Mouse (Mus musculus) naive thymus-derived CD4-positive, alpha-beta T cell, adult 2 months (primary cell): Measurements from ENCODE around the gene Hoxd3.

Experiments
- DNase-seq: peaks from one replicate; pipeline ENCODE4 v3.0.0-alpha.2; 2011; ENCODE audit warnings: low read depth

Gene Hoxd3

DNA sequence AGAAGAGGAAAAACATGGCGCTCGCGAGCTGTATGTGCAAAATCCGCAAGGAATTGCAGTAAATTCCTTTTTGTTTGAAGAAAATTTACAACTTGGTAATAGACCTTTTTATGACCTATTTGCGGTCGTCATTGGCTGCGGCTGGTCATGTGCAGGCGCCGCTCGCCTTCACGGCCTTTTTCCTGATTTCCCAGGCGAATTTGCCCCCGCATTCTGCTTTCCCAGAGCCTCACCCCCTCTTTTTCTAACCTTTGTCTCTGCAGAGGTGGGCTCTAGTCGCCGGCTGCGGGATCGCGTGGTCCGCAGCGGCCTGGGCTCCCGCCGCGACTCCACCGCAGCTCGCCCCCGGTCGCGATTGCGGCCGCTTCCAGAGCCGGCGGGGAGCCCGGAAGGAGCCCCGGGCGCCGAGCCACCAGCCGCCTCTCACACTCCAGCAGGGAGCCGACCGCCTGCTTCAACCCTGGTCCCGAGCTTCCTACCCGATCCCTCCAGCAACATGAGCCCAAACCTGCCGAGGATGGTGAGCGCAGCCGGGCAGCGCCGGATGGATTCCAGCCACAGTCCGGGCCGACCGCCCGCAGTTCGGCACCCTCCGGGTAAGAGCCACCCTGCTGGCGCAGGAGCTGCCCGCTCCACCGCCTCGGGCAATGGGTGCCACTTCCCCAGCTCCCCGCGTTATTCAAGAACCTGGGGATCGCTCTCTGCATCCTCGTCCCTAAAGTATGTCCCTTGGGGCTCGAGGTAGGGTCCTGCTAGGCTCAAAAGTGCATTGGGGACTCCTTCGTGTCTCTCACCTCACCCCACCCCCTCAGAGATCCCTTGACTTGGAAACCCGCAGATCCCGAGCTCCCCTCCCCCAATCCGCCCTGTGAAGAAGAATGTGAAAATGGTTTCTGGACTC, at the start of gene Hoxd3, which contains the start of gene Hoxd4:
Gene Hoxd3, plus strand, starts transcription at position 207 of the 901 bp plus-strand sequence.
Gene Hoxd4, plus strand, starts transcription at position 209 of the 901 bp plus-strand sequence.
- no peak for DNase-seq

DNA sequence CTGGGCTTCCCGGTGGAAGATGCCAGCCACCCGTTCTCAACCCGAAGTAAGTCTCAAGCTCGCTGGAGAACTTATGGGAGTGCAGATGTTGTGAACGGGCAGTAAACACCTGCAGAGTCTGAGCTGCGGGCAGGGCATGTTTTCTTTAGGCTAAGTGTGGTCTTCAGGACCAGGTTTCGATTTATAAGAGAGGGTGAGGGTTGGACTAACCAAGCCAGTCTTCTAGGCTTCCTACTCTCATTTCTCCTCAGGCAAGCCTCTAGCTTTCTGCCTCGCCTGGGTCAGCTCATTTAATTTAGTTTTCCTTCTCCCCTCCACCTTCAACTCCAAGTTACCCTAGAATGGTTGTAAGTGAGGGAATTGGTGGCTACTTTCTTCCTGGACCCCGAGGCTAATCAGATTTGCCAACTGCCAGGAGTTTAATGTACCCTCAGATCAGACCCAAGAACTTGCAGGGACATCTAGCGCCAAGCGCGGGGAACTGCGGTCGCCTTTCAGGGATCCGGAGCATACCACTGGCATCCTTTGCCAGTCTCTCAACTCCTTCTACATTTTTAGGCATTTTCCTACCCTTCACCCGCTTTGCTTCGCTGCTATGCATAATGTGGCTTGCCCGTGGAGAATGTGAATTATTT, 48.3 kb upstream of the Hoxd3 start:
- no peak for DNase-seq

DNA sequence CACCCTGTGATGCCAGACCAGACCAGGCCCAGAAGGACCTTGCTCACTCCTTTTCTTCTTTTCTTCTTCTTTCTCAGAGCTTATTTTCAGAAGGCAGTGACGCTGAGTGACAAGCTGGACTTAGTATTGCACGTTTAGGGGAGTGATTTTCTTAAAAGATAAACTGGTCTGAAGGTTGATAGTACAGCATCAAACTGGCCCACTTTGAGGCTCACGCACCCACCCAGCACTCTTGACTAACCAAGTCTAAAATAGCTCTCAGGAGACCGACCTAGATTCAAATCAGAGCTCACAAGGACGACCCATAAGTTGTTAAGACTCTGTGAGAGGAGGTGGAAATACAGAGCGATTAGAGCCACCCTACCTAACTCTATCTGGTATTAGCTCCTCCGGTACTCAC, 45.3 kb upstream of the Hoxd3 start:
- DNase-seq = no peak

DNA sequence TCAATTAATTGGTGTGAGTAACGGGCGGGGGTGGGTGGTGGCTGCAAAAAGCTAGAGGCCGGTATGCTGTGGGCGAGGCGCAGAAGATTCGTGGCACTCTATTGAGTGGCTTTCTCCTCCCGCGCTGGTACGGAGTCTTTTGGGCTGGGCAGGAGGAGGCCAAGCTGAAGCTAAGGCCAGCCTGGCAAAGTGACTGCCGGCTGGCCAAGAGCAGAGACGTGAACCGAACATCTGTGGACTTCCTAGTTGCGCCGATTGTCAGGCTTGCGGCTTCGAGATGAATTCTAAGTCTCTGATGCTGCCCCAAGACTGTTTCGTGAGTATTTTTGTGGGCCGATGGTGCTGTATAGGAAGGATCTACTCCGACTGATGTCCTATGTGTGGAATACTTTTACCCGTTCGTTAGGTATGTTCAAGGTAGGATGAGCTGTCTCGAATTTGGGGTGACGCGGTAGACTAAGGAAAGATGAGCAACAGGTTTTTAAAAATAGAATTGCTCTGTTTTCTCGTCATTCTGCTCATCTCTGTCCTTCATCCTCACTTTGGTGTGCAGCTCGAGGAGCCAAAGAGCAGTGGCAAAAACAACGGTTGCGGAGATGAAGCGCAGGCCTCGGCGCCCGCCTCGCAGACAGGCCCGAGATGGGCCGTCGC, 44.4 kb upstream of the Hoxd3 start:
- DNase-seq = no peak

DNA sequence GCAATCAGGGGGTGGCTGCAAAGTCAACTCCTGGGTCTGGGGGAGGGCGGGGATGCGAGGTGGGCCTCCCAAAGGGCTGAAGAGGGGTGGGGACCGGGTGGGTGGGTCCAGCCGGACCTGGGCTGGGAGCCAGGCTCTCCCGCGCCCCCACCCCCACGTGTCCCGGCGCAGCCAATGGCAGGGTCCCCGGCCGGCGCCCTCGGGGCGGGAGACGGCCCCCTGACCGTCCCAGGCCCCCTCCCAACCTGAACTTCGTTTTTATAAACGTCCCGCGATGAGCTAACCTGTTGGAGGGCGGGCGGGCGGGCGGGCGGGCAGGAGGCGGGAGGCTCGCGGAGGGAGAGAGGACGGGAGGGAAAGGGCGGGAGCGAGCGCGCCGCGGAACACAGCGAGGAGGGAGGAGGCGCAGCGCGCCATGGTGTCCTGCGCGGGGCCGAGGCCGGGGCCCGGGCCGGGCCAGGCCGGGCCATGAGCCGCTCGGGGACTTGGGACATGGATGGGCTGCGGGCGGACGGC, 43.8 kb upstream of the Hoxd3 start, which contains the start of gene Hoxd13:
Gene Hoxd13, plus strand, starts transcription at position 469 of the 516 bp plus-strand sequence.
- DNase-seq = no peak

DNA sequence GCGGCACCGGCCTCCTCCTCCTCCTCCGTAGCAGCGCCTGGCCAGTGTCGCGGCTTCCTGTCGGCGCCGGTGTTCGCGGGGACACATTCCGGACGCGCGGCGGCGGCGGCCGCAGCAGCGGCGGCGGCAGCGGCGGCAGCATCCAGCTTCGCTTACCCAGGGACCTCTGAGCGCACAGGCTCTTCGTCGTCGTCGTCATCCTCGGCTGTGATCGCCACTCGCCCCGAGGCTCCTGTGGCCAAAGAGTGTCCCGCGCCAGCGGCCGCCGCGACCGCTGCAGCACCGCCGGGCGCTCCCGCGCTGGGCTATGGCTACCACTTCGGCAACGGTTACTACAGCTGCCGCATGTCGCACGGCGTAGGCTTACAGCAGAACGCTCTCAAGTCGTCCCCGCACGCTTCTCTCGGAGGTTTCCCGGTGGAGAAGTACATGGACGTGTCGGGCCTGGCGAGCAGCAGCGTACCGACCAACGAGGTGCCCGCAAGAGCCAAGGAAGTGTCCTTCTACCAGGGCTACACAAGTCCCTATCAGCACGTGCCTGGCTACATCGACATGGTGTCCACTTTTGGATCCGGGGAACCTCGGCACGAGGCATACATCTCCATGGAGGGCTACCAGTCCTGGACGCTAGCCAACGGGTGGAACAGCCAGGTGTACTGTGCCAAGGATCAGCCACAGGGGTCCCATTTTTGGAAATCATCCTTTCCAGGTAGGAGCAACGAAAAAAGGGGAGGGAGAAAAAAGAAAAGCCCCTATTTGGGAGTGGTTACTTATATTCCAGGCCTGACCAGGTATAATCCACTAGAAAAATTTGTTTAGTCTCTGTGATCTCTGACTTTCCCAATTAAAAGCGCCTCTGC, 43.1 kb upstream of the Hoxd3 start:
- no peak for DNase-seq

DNA sequence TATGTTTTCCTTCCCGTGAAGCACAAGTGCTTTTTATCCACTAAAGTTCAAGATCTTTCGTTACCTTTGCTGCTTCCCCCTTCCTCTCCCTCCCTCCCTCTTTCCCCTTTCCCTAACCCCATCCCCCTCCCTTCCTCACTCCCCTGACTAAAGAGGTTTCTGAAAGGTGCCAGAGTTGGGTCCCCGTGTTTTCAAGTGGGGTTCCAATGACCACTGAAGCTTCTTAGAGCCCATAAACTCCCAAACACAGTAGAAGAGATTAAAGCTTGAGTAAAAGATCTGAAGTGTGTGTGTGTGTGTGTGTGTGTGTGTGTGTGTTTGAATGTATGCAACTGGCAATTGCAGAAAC, 42.5 kb upstream of the Hoxd3 start:
- no peak for DNase-seq

DNA sequence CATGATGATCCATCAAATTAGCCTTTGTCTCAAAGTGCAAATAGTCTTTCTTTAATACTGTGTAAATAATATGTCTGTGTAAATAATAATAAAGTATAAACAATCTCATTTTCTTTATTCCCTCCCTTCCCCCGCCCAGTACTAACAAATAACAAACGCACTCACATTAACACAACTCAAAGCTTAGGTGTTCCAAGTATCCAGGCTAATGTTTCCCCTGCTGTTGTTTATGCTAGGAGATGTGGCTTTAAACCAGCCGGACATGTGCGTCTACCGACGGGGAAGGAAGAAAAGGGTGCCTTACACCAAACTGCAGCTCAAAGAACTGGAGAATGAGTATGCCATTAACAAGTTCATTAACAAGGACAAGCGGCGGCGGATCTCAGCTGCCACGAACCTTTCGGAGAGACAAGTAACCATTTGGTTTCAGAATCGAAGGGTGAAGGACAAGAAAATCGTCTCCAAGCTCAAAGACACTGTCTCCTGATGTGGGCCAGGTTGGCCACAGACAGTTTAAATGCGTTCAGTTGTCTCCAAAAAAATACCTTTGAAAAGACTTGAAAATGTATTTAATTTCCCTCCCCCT, 42.0 kb upstream of the Hoxd3 start:
- no peak for DNase-seq

DNA sequence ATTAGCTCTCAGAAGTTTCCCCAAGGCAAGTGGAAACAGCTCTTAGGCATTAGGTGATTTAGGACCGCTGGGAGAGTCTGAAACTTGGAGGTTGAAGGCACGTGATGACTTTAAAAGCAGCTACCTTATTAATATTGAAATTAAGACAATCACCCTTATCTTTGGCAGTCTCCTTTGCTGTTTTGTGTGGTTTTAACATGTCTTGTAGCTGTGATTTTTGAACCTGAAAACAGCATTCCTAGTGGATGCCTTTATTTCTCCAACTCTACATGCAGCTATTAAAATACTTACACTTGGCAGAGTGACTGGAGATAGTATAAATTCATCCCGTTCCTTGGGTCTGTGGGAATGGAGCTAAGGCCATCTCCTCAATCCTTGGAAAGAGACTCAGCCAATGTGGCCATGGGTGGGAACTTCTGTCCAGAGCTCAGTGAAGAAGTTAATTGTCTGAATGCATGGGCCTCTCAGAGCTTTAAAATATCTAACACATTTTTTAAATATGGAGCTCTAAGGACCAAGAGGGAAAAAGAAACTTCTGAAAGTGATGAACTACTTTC, 41.0 kb upstream of the Hoxd3 start:
- no peak for DNase-seq

DNA sequence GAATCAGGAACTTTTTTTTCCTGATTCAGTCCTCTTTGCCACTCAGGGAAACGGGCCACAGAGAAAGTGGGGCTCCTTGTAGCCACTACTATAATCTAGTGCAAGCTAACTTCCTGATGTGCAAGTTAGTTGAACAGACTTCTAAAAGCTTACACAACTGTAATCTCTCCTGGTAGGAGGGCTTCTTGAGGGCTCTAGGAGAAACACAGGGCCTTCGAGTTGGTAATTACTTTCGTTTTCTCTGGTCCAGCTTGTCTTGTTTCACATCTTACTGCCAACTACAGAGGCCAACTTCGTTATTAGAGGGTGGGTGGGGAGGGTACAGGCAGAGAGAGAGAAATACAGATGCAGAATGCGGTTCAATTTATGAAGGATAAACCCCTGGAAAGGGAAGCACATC, 39.9 kb upstream of the Hoxd3 start:
- no peak for DNase-seq

DNA sequence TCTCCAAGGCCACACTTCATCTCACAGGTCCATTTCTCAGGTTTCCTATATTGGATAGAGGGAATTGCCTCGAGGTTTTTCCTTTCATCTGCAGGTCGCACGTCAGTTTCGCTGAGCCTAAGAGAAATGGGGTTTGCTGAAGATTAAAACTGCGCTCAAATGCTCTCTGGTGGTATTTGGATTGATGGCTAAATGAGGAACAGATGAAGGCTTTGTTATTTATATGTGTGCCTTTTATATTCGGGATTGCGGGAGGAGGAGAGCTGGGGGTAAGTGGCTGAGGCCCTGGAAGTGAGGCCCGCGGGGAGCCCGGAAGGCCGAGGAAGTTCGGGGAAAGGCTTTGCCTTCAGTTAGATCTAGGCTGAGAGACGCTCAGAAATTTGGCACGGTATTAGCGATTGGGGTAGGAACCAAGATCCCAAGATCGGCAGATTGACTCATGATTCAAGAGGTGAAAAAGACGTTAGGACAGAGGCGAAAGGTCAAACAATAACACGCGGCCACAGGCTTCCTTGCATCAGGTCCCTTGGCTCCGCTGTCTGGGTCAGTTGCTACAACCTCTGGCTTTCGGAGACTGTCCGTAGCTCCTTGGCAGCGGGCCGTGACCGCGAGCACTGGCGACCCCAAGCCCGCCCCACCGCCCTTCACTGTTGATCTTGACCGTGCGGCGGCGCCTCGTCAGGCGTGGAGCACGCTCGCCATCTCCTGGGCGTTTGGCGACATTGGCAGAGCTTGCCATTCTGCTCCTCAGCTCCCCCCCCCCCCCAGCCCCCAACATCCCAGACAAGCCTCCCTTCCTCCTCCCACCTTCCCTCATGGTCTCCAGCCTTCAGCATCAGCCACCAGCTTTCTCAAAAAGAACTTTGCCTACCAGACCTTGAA, 39.0 kb upstream of the Hoxd3 start:
- DNase-seq = peak; percentile 65

DNA sequence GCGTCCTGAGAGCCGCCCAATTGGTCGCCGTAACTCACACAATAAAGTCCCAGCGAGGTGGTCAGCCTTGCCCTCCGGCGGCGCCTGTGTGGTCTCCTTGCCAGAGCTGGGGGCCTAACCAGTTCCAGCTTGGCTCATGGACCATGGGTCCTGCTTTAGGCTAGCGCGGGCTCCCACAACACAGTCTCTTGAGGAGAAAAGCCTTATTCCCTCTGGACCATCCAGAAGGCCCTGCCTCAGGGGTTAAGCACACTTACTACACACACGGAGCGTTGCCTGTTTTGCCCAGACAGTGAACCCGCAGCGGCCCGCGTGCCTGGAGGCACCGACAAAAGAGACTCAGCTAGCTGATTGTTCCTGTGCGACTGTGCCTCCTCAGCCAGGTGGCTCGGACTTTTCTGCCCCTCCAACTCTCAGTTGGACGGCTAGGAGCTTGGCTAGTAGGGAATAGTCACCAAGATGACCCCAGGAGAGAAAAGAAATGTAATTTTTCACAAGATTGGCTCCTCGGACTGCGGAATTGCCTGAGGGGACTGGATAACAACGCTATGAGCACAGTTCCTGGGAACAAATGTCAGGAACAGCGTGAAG, 37.8 kb upstream of the Hoxd3 start:
- DNase-seq = no peak

DNA sequence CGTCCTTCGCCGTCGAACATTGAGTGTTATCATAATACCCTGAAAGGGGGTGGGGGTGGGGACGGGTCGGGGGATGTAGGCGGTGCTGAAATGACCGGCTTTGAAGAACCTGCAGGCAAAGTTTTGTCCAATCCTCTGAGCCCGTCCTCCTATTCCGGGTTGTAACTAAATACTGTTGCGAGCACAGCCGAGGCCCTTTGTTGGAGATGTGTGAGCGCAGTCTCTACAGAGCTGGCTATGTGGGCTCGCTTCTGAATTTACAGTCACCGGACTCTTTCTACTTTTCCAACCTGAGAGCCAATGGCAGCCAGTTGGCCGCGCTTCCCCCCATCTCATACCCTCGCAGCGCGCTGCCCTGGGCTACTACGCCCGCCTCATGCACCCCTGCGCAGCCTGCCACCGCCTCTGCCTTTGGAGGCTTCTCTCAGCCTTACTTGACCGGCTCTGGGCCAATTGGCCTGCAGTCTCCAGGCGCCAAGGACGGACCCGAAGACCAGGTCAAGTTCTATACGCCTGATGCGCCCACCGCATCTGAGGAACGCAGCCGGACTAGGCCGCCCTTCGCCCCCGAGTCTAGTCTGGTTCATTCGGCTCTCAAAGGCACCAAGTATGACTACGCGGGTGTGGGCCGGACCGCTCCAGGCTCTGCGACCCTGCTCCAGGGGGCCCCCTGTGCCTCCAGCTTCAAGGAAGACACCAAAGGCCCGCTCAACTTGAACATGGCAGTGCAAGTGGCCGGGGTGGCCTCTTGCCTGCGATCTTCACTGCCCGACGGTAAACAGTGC, 36.7 kb upstream of the Hoxd3 start, which contains the start of gene Hoxd12:
Gene Hoxd12, plus strand, starts transcription at position 133 of the 785 bp plus-strand sequence.
- DNase-seq = no peak

DNA sequence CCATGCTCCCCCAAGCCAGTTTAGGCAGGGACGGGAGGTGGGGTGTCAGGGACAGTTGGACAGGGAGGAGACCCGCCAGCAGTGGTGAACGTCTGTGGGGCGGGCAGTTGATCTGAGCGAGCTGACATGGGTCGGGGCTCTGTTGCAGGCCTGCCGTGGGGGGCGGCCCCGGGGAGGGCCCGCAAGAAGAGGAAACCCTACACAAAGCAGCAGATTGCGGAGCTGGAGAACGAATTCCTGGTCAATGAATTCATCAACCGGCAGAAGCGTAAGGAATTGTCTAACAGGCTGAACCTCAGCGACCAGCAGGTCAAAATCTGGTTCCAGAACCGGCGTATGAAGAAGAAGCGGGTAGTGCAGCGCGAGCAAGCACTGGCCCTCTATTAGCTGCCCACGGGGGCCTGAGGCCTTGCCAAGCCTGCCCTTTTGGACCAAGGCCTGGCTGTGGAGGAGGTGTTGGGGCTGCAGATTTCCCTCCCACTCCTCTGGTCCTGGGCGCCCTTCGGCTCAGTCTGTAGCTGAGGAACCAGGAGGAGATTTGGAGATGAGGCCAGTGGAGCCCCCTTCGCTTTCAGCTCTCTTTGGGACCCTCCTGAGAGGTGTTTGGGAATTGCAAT, 36.0 kb upstream of the Hoxd3 start:
- DNase-seq = no peak

DNA sequence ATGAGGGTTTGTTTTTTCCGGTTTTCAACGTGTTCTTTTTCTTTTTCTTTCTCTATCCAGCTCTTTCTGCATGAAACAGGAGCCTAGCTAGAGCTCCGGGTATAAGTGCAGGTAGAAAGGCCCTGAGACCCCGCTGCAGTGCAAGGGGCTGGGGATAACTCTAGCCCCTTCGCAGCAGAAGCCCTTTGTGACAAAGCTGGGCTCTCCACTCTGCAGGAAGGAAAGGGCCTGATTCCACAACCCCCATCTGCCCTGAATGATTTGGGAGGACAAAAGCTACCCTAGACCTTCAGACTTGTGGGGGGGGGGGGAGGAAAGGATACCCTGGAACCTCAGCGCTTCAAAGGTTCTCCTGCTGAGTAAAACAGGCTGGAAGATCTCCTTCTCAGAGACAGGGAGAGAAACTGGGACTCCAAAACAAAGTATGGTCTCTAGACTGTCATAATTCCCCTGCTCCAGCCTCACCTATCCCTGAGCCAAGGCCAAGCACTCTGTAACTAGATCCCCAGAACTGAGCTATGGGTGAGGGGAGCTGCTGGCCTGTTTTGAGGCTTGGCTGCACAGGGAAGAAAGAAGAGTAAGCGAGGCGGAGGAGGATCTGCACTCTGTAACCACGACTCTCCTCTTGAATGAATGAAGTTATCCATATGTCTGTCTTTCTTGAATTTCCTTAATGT, 35.2 kb upstream of the Hoxd3 start:
- DNase-seq = no peak

DNA sequence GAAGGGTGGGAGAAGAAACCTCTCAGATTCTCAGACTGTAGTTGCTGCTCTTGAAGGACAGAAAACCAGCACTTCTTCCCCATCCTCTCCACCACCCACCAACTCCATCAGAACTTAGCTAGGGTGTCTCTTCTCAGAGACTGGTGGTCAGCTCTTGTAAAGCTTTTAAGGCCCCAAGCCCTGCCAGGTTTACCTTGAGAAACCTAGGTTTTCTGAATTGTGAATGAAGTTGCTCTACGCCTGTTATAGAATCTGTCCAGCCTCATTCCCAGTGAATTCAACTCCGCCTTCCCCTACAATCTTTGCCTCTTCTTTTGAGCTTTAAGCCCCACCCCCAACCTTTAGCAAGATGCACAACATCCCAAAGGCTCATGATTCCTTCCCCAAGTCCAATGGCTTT, 34.6 kb upstream of the Hoxd3 start:
- DNase-seq = no peak

DNA sequence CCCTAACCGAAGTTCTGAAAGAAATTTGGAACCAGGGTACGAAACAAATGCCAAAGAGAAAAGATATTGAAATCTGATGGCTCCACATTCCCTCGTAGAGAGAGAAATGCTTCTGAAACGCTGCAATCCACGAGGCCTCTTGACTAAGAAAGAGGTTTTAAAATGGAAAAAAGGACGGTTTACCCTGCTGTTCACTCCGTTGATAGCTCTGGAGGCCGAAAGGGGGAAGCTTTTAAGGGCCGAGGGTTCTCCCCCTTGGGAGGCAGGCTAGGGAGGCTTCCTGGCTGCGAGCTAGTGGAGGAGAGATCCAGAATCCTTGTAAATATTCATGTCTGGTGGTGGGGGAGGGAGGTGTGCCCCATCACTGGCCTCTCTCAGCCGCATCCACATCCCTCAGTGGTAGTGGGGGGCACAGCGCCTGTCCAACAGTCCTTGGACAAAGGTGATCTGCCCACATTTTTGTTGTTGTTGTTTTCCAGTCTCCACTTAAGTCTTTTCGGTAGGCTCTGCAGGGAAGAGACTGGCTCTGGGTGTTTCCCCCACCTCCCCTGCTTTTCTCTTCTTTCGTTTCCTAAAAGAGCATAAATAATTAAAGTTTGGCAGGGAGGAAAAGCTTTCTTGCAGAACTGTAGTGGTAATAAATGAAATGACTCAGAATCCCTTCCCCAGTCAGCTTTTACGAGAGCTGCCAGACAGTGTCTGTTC, 32.7 kb upstream of the Hoxd3 start, which contains the start of gene Hoxd11:
Gene Hoxd11, plus strand, starts transcription at position 667 of the 705 bp plus-strand sequence.
- no peak for DNase-seq
